Mouse (Mus musculus): ENCODE data around the gene Crispld2. TPM values are rescaled to one million over a fixed set of nuclear protein-coding genes. Genes with fewer than 3 reads are reported as not detected.
A peak's percentile ranks its signal among the peaks of the same experiment; 100 is the strongest.

Gene Crispld2
- polyA plus RNA-seq, 1 experiment from 2014 or later, result 2.7 TPM

DNA sequence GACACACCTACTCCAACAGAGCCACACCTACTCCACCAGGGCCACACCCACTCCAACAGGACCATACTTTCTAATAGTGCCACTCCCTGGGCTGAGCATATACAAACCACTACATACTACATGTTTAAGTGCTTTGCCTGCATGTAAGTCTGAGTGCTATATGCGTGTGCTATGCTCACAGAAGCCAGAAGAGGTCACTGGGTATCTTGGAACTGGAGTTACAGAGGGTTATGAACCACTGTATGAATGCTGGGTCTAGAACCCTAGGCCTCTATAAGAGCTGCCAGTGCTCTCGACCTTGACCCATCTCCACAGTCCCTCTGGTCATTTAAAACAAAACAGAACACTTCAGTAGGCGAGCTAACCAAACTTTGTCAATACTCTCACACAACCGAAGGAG is 11.0 kb upstream of the Crispld2 start:
- H3K27me3 ChIP-seq (ENCODE audit: control insufficient read depth, insufficient read depth, low read length), result no peaks in the 10 kb centered on the region
- no peaks in the 10 kb centered on the region for H3K9me3 ChIP-seq (ENCODE audit: control insufficient read depth, low read length)
- no peaks in the 10 kb centered on the region for H3K36me3 ChIP-seq (ENCODE audit: control insufficient read depth, insufficient read depth, low read length)
- H3K4me2 ChIP-seq (ENCODE audit: low read depth, severe bottlenecking), result no peak overlapping the region
- H3K9ac ChIP-seq (ENCODE audit: low read length), result no peak overlapping the region
- H3K4me3 ChIP-seq (ENCODE audit: low read depth, low read length), result no peak overlapping the region
- DNase-seq (ENCODE audit: low spot score), result no peak
- 72% methylated on average over 4 of the region's 4 CpGs for WGBS
- H3K4me1 ChIP-seq (ENCODE audit: control insufficient read depth, insufficient read depth, low read length), result no peaks in the 10 kb centered on the region
- no peak overlapping the region for H3K27ac ChIP-seq (replicated peaks; ENCODE audit: low read depth, low read length)
- ATAC-seq (ENCODE audit: insufficient number of reproducible peaks, low FRiP score, low TSS enrichment, low read depth), result no peak

DNA sequence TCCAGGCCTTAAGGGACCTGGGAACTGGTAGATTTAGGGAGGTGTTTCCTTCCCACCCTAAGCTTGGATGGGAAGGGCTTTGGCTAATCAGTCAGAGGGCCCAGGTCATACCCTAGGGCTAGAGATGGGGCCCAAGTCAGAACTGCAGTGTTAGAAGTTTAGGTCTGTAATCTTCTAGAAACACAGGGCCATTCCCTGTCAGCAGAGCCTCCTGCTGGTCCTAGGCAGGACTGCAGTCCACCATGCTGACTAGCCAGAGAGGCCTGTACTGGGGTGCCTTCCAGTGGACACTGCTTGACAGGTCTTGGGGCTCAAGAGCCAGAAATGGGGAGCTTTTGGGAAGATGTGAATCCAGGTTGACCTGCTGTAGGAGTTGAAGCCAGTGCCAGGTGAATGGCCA is 8.2 kb upstream of the Crispld2 start:
- Histone ChIP-seq H3K27ac (replicated peaks; ENCODE audit: low read depth, low read length) (no peak overlapping the region), H3K4me2 (ENCODE audit: low read depth, severe bottlenecking) (no peak overlapping the region), H3K4me1 (ENCODE audit: control insufficient read depth, insufficient read depth, low read length) (no peaks in the 10 kb centered on the region), H3K4me3 (ENCODE audit: low read depth, low read length) (no peak overlapping the region), H3K9ac (ENCODE audit: low read length) (no peak overlapping the region), H3K27me3 (ENCODE audit: control insufficient read depth, insufficient read depth, low read length) (no peaks in the 10 kb centered on the region), H3K36me3 (ENCODE audit: control insufficient read depth, insufficient read depth, low read length) (no peaks in the 10 kb centered on the region), H3K9me3 (ENCODE audit: control insufficient read depth, low read length) (no peaks in the 10 kb centered on the region)
- DNase-seq (ENCODE audit: low spot score) (no peak), ATAC-seq (ENCODE audit: insufficient number of reproducible peaks, low FRiP score, low TSS enrichment, low read depth) (no peak)

DNA sequence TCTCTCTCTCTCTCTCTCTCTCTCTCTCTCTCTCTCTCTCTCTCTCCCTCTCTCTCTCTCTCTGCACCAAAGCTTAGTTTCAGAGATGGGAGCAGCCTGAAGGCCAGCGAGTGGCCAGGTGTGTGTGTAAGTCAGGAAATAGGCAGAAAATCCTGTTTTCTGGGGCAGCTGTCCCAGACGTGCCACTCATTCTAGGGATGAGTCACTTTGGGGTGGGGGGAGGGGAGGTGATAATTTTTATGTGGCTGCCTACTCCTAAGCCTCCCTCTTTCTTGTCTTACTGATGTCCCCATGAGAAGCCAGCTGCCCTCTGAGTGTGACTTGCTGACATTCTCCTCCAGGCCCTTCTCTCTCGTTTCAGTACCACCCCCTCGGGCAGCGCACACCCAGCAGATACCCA is 6.1 kb upstream of the Crispld2 start:
- Histone ChIP-seq H3K4me1 (ENCODE audit: control insufficient read depth, insufficient read depth, low read length) (no peaks in the 10 kb centered on the region), H3K36me3 (ENCODE audit: control insufficient read depth, insufficient read depth, low read length) (no peaks in the 10 kb centered on the region), H3K27me3 (ENCODE audit: control insufficient read depth, insufficient read depth, low read length) (no peaks in the 10 kb centered on the region), H3K4me3 (ENCODE audit: low read depth, low read length) (no peak overlapping the region), H3K9me3 (ENCODE audit: control insufficient read depth, low read length) (no peaks in the 10 kb centered on the region), H3K4me2 (ENCODE audit: low read depth, severe bottlenecking) (no peak overlapping the region), H3K27ac (replicated peaks; ENCODE audit: low read depth, low read length) (no peak overlapping the region), H3K9ac (ENCODE audit: low read length) (no peak overlapping the region)
- ATAC-seq (ENCODE audit: insufficient number of reproducible peaks, low FRiP score, low TSS enrichment, low read depth) (no peak), DNase-seq (ENCODE audit: low spot score) (no peak)
- WGBS, result 63% methylated on average over 5 of the region's 5 CpGs

DNA sequence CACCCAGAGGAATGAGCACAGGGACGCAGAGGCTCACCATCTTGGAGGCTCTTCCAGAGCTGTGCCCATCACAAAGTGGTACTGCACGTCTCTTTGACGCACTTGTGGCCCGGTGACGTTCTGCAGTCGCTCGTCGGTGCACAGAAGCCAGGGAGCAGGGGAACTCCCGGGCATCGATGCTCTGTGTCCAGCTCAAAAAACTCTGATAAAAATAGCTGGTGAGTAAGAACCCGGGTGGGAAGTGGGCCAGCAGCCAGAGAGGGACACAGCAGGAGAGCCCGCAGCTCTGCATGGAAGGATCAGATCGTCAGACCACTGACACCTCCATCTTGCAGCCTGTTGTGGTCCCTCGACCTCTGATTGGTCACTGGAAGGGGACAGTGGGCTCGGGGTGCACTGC is 4.2 kb upstream of the Crispld2 start:
- H3K36me3 ChIP-seq (ENCODE audit: control insufficient read depth, insufficient read depth, low read length), result no peaks in the 10 kb centered on the region
- peaks cover 6% of the 10 kb centered on the region; the same call in 1 of the 2 replicates for H3K27me3 ChIP-seq (ENCODE audit: control insufficient read depth, insufficient read depth, low read length)
- H3K27ac ChIP-seq (replicated peaks; ENCODE audit: low read depth, low read length), result no peak overlapping the region
- H3K9me3 ChIP-seq (ENCODE audit: control insufficient read depth, low read length), result no peaks in the 10 kb centered on the region
- H3K9ac ChIP-seq (ENCODE audit: low read length), result no peak overlapping the region
- WGBS, result 76% methylated on average over 15 of the region's 15 CpGs
- H3K4me2 ChIP-seq (ENCODE audit: low read depth, severe bottlenecking), result no peak overlapping the region
- peaks cover 5% of the 10 kb centered on the region for H3K4me1 ChIP-seq (ENCODE audit: control insufficient read depth, insufficient read depth, low read length)
- ATAC-seq (ENCODE audit: insufficient number of reproducible peaks, low FRiP score, low TSS enrichment, low read depth), result no peak
- no peak for DNase-seq (ENCODE audit: low spot score)
- no peak overlapping the region for H3K4me3 ChIP-seq (ENCODE audit: low read depth, low read length)

GRCm38 (mm10) chr8:119994114-119994513 is 1.9 kb downstream of the Crispld2 start:
- ATAC-seq (ENCODE audit: insufficient number of reproducible peaks, low FRiP score, low TSS enrichment, low read depth) (peak; percentile 18; the same call in 1 of the 2 replicates), DNase-seq (ENCODE audit: low spot score) (peak; percentile 40)
- Histone ChIP-seq H3K4me3 (ENCODE audit: low read depth, low read length) (no peak overlapping the region), H3K9me3 (ENCODE audit: control insufficient read depth, low read length) (no peaks in the 10 kb centered on the region), H3K27me3 (ENCODE audit: control insufficient read depth, insufficient read depth, low read length) (peaks cover 6% of the 10 kb centered on the region; the same call in 1 of the 2 replicates), H3K9ac (ENCODE audit: low read length) (no peak overlapping the region), H3K36me3 (ENCODE audit: control insufficient read depth, insufficient read depth, low read length) (no peaks in the 10 kb centered on the region), H3K4me1 (ENCODE audit: control insufficient read depth, insufficient read depth, low read length) (peaks cover 26% of the 10 kb centered on the region), H3K4me2 (ENCODE audit: low read depth, severe bottlenecking) (peak overlapping the region; percentile 7; the same call in 1 of the 2 replicates), H3K27ac (replicated peaks; ENCODE audit: low read depth, low read length) (no peak overlapping the region)
- WGBS, result 54% methylated on average over 7 of the region's 7 CpGs

DNA sequence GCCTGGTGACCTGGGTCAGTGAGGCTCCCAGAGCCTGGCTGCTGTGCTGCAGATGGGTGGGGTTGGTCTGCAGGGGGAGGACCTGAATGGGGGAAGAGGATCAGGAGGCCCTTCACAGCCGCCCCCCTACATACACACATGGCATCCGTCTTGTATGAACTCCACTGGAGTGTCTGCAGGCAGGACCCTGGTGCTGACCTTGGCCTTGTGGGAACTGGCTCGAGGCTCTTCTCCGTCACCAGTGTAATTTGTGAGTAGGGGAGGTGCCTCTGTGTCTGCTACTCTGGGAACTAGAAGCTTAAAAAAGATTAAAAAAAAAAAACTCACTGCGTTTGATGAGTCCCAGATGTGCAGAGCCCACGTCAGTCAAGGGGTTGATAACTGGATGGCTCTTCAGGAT is 2.3 kb downstream of the Crispld2 start:
- Histone ChIP-seq H3K36me3 (ENCODE audit: control insufficient read depth, insufficient read depth, low read length) (no peaks in the 10 kb centered on the region), H3K9me3 (ENCODE audit: control insufficient read depth, low read length) (no peaks in the 10 kb centered on the region), H3K4me3 (ENCODE audit: low read depth, low read length) (no peak overlapping the region), H3K9ac (ENCODE audit: low read length) (no peak overlapping the region), H3K27ac (replicated peaks; ENCODE audit: low read depth, low read length) (no peak overlapping the region), H3K27me3 (ENCODE audit: control insufficient read depth, insufficient read depth, low read length) (peaks cover 6% of the 10 kb centered on the region; the same call in 1 of the 2 replicates), H3K4me1 (ENCODE audit: control insufficient read depth, insufficient read depth, low read length) (peaks cover 26% of the 10 kb centered on the region), H3K4me2 (ENCODE audit: low read depth, severe bottlenecking) (peak overlapping the region; percentile 7; the same call in 1 of the 2 replicates)
- WGBS, result 9% methylated on average over 6 of the region's 6 CpGs
- DNase-seq (ENCODE audit: low spot score) (no peak), ATAC-seq (ENCODE audit: insufficient number of reproducible peaks, low FRiP score, low TSS enrichment, low read depth) (peak; percentile 8; the same call in 1 of the 2 replicates)

DNA sequence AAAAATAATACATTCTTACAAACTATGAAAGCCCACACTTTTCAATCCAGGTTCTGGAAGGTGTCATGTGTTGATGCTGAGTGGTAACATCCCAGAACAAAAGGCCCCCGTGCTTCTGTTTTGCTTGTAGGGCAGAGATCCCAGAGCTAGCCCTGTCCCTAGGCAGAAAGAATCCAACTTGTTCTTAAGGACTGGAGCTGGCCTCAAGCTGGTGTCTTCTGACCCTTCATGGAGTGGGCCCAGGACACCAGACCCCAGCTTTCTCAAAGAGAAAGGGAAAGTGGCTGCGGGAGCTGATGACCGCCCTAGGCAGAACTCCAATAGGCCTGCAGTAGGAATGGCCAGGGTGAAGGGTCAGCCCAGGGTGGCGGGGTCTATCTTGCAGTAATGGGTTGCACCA is 5.0 kb downstream of the Crispld2 start:
- DNase-seq (ENCODE audit: low spot score), result no peak
- WGBS, result 82% methylated on average over 4 of the region's 4 CpGs
- peaks cover 3% of the 10 kb centered on the region; the same call in 1 of the 2 replicates for H3K27me3 ChIP-seq (ENCODE audit: control insufficient read depth, insufficient read depth, low read length)
- H3K4me2 ChIP-seq (ENCODE audit: low read depth, severe bottlenecking), result no peak overlapping the region
- H3K27ac ChIP-seq (replicated peaks; ENCODE audit: low read depth, low read length), result no peak overlapping the region
- H3K36me3 ChIP-seq (ENCODE audit: control insufficient read depth, insufficient read depth, low read length), result no peaks in the 10 kb centered on the region
- ATAC-seq (ENCODE audit: insufficient number of reproducible peaks, low FRiP score, low TSS enrichment, low read depth), result no peak
- H3K4me3 ChIP-seq (ENCODE audit: low read depth, low read length), result no peak overlapping the region
- no peak overlapping the region for H3K9ac ChIP-seq (ENCODE audit: low read length)
- peaks cover 29% of the 10 kb centered on the region for H3K4me1 ChIP-seq (ENCODE audit: control insufficient read depth, insufficient read depth, low read length)
- H3K9me3 ChIP-seq (ENCODE audit: control insufficient read depth, low read length), result no peaks in the 10 kb centered on the region

- no peak overlapping the region for H3K4me2 ChIP-seq (ENCODE audit: low read depth, severe bottlenecking)
- no peaks in the 10 kb centered on the region for H3K9me3 ChIP-seq (ENCODE audit: control insufficient read depth, low read length)
- DNase-seq (ENCODE audit: low spot score) (no peak), ATAC-seq (ENCODE audit: insufficient number of reproducible peaks, low FRiP score, low TSS enrichment, low read depth) (no peak)
- H3K27ac ChIP-seq (replicated peaks; ENCODE audit: low read depth, low read length), result no peak overlapping the region
- no peak overlapping the region for H3K4me3 ChIP-seq (ENCODE audit: low read depth, low read length)
- peaks cover 24% of the 10 kb centered on the region for H3K4me1 ChIP-seq (ENCODE audit: control insufficient read depth, insufficient read depth, low read length)
- 67% methylated on average over 8 of the region's 8 CpGs for WGBS
- H3K36me3 ChIP-seq (ENCODE audit: control insufficient read depth, insufficient read depth, low read length), result no peaks in the 10 kb centered on the region
- H3K27me3 ChIP-seq (ENCODE audit: control insufficient read depth, insufficient read depth, low read length), result no peaks in the 10 kb centered on the region
- no peak overlapping the region for H3K9ac ChIP-seq (ENCODE audit: low read length)
These were observed 8.2 kb downstream of the Crispld2 start for GRCm38 (mm10) chr8:120000461-120000860.

DNA sequence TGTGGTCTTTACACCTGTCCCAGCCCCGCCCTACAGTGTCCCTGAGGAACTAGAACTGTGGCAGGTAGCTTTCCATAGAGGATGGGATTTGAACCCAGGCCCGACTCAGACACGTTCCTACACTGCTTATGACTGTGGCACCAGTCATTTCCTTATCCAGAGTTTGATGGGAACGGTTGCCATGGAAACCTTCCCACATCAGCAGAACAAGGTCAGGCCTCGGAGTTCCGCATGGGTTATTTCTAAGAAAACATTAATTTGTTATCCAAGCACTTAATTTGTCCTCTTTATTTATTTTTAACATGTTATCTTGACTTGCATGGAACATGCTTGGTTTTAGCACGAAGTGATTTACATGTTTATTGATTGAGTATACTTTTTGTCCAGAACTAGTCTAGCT is 9.5 kb downstream of the Crispld2 start:
- no peaks in the 10 kb centered on the region for H3K36me3 ChIP-seq (ENCODE audit: control insufficient read depth, insufficient read depth, low read length)
- H3K4me3 ChIP-seq (ENCODE audit: low read depth, low read length), result no peak overlapping the region
- 81% methylated on average over 7 of the region's 7 CpGs for WGBS
- H3K9ac ChIP-seq (ENCODE audit: low read length), result no peak overlapping the region
- H3K9me3 ChIP-seq (ENCODE audit: control insufficient read depth, low read length), result no peaks in the 10 kb centered on the region
- H3K27ac ChIP-seq (replicated peaks; ENCODE audit: low read depth, low read length), result no peak overlapping the region
- H3K4me2 ChIP-seq (ENCODE audit: low read depth, severe bottlenecking), result no peak overlapping the region
- DNase-seq (ENCODE audit: low spot score), result no peak
- ATAC-seq (ENCODE audit: insufficient number of reproducible peaks, low FRiP score, low TSS enrichment, low read depth), result no peak
- H3K27me3 ChIP-seq (ENCODE audit: control insufficient read depth, insufficient read depth, low read length), result no peaks in the 10 kb centered on the region
- peaks cover 33% of the 10 kb centered on the region for H3K4me1 ChIP-seq (ENCODE audit: control insufficient read depth, insufficient read depth, low read length)

Data from limb, embryonic 11.5 days (tissue).